Mouse (Mus musculus) heart, postnatal 36 days (tissue): ENCODE measurements around the gene Adat1. TPM values are rescaled to one million over a fixed set of nuclear protein-coding genes. Genes with fewer than 3 reads are reported as not detected.

Experiments
- DNase-seq, 2 experiments: peaks; one replicate each; pipeline ENCODE4 v3.0.0; 2021 to 2022
- intact Hi-C: fragments of 180-260 bp; cut with DNase I; formaldehyde crosslinking; loops from one replicate; pipeline ENCODE4 v1.15.1; 2025
- total RNA-seq, 2 experiments: library from RNA; stranded (reverse); gene quantifications; 2 replicates each; pipeline ENCODE4 v1.2.3; 2021

Adat1 gene
- total RNA-seq, 2 experiments from 2014 or later, result 1.5 to 1.7 TPM

- no peak for DNase-seq
- intact Hi-C loops, result no loop called here
Measured at GRCm38 (mm10) chr8:111974138-111974537, 18.0 kb downstream of the Adat1 start.

DNA sequence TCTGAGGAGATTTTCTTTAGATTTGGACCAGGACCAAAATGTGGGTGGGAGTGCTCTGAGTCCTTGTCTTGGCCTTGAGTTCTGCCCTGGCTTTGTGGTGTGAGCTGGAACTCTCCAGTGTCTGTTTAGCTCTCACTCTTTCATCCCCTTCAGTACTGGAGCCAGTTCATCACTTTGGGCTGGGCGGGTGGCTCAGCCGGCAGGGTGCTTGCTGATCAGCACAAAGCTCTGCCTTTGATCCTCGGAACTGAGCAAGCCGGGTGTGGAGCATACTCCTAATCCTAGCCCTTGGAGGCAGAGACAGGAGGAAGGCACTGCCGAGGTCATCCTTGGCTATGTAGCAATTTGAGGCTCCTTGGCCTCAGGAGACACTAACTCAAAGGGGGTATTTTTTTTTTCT, 23.1 kb downstream of the Adat1 start:
- no peak for DNase-seq
- intact Hi-C loops, result no loop called here

DNA sequence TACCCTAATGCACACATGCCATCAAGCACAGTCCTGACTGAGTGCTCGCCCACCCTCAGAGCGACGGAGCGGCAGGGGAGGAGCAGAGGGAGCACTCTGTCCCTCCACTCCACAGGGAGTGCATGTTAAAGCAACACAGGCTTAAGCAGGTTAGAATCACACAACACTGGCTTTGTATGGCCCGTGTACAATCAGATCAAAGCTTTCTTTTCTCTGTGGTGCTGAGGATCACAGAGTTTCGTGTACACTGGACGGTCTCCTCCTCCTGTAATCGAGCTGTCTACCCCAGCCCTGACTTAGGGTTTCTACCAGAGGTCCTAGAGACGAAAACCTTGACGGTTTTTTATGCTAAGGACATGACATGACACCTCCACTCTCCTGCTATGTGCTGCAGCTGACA, 23.6 kb downstream of the Adat1 start:
- DNase-seq, result no peak
- intact Hi-C loops, result no loop called here

- intact Hi-C loops, result no loop called here
- DNase-seq, result no peak
Measured at GRCm38 (mm10) chr8:111967246-111967870, 24.7 kb downstream of the Adat1 start.

GRCm38 (mm10) chr8:111964849-111965561, 27.1 kb downstream of the Adat1 start:
- intact Hi-C loops, result no loop called here
- no peak for DNase-seq

DNA sequence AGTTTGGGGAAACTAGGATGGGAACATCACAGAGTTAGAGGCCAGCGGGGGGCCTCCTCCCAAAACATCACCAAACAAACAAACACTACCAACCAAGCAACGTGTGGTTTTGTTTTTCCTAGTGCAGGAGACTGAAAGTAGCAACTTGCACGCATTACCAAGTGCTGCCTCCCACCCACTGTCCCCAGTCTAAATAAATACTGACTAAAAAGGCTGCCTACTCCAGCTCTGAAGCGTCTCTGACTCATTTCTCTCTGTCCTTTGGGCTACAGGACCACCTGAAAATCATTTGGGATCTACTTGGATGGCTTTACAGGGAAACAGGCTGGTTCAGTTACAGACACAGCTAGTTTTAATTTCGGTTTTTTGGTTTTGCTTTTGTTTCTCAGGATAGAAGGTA, 27.8 kb downstream of the Adat1 start:
- no peak for DNase-seq
- intact Hi-C loops, result no loop called here

- intact Hi-C loops, result no loop called here
- no peak for DNase-seq
Measured at GRCm38 (mm10) chr8:111963546-111963945, 28.6 kb downstream of the Adat1 start.

- no peak for DNase-seq
- intact Hi-C loops, result no loop called here
Measured at GRCm38 (mm10) chr8:111963091-111963490, 29.0 kb downstream of the Adat1 start.

DNA sequence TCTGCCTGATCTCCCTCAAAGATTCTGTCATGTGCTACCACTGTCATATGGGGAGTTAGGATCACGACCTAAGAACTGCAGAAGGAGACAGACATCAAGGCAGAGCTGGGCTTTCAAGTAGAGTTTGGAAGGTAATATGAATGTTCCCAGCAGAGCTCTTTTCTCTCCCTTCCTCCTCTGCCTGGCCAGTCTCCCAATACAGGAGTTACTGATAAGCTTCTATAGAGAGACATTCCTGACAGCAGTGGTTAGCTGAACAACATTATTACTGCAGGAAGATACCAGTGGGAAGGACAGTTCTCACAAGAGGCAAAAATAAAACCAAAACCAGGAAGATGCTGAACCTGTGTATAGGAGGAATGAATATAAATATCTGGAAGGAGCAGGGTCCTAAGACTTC, 29.5 kb downstream of the Adat1 start:
- intact Hi-C loops, result no loop called here
- no peak for DNase-seq

DNA sequence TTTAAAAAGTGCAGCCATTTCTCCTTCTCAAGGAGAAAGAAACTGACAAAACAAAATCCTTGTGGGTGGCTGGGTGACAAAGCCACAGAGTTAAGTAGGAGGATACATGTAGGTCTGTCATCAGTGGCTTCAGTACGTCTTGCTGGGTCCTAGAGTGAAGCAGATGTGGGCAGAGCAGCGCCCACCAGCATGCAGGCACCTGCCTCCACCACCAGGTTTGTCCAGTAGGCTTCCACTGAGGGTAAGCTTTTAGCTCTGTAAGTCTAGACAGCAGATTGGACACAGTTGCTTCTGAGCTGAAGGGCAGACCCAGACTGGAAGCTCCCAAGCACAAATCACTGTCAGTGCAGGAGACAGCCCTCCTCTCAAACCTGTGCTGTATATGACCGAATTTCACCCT, 30.8 kb downstream of the Adat1 start:
- intact Hi-C loops, result no loop called here
- no peak for DNase-seq

GRCm38 (mm10) chr8:111960591-111961321, 31.3 kb downstream of the Adat1 start:
- DNase-seq, result no peak
- intact Hi-C loops, result no loop called here

GRCm38 (mm10) chr8:111957231-111957630, 34.9 kb downstream of the Adat1 start:
- no peak for DNase-seq
- intact Hi-C loops, result no loop called here

DNA sequence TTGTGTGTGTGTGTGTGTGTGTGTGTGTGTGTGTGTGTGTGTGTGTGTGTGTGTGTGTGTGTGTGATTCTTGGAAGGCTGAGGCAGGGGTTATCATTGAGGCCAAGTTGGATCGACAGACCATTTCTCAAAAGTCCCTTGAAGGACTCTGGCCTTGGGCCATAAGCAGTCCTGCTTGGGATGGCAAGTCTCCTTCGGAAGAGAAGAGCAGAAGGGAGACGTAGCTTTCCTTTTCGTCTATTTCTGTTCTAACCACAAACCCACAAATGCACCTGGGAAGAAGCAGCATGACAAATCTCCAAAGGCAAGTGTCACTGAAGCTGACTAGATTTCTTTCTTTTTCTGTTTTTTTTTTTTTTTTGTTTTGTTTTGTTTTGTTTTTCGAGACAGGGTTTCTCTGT, 36.2 kb downstream of the Adat1 start:
- no peak for DNase-seq
- intact Hi-C loops, result no loop called here

DNA sequence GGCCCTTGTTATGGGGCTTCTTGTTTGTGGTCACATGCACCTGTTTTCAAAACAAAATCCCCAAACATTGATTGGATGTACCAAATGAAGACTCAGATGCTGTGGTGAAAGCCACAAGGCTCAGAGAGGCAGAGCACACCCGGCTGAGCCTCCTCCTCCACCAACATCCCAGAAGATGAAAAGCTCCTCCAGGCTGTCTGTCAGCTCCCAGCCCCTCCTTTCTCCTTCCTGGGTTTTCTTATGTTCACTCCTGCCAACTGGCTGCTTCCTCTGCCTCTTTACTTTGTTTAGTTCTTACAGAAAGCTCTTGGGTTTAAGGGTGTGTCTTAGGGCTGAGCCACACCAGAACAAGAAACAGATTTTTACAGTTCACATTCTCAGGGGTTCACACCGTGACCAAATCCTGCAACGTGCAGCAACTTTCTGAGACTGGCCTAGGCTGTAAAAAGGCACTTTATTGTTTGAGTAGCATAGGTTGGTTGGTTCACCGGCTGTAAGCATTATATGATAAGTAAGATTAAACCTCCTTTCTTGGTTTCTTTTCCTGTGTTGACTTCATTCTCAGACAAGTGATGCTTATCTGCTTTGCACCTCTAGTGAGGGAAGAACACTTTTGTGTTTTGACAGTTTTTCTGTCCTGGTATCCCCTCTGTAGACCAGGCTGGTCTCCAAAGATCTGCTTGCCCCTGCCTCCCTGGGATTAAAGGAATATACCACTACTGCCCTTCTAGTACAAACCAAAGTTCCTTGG, 37.1 kb downstream of the Adat1 start:
- DNase-seq, result no peak

DNA sequence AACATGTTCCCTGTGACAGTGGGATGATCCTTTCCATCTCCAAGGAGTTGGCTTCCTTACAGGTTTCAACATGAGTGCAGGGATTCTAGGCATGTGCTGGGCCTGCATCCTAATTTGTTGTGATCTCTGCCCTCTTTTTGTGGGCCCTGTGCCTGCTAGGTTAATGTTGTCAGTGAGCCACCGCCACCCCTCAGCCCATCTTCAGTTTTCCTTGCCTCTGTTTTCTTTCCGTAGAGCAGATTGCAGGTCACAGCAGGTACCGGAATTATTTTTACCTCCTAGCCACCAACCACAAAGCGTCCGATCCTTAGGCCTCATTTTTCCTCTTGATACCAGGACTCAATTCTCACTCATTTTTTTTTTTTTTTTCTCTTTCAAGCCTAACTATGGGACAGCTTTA, 40.2 kb downstream of the Adat1 start:
- intact Hi-C loops, result no loop called here
- no peak for DNase-seq

More for the DNA sequence above, 37.1 kb downstream of the Adat1 start:
- intact Hi-C loops, result no loop called here

DNA sequence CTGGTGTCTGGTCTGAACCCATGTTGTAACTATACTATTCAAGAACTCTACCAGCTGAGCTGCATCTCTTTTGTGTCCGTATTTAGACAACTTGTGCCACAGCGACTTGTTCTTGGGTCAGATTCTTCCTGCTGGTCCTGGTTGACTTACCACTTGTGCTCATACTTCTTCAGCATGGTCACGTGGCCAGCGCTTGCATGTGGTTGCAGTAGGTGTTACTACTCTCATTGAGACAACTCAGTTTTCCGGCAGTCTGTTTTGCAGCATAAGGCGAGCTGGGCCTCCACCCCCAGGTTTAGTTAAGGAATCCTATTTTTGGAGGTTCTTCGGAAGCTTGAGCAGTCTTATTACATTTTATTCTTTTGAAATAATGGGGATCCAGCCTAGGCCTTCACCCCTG, 40.8 kb downstream of the Adat1 start:
- no peak for DNase-seq
- intact Hi-C loops, result no loop called here

DNA sequence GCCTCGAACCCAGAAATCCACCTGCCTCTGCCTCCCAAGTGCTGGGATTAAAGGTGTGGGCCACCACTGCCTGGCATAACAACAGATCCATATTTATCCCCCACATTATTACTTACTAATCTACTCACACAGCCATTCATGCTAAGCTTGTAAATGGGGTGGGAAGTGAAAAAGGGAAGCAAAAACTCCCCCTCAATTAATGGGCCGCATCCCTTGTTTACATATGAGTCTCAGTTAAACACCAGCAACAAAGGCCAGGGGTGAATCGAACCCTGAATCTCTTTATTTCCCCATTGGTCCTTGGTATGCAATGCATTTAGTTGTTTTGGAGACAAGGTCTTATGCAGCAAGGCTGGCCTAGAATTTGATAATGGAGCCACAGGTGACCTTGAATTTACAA, 41.3 kb downstream of the Adat1 start:
- DNase-seq, result no peak
- intact Hi-C loops, result no loop called here

- DNase-seq, result no peak
- intact Hi-C loops, result no loop called here
Measured at GRCm38 (mm10) chr8:111947954-111948353, 44.1 kb downstream of the Adat1 start.

DNA sequence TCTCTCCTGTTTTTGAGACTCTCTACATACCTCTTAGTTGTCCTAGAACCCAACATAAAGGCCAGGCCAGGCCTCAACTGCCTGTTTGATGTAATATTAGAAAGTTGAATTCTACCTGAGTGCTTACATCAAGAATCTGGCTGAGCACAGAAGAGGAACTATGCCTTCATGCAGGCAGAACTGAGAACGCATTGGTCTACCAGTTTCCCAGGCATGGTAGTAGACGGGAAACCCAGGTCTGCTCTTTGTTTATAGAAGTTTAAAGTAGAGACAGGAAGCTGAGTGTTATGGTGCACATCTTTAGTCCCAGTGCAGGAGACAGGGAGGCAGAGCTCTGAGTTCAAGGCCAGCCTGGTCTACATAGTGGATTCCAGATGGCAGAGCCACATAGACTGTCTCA, 45.0 kb downstream of the Adat1 start:
- intact Hi-C loops, result no loop called here
- DNase-seq, result no peak

GRCm38 (mm10) chr8:111943544-111943943, 48.6 kb downstream of the Adat1 start:
- DNase-seq, result no peak
- intact Hi-C loops, result no loop called here

DNA sequence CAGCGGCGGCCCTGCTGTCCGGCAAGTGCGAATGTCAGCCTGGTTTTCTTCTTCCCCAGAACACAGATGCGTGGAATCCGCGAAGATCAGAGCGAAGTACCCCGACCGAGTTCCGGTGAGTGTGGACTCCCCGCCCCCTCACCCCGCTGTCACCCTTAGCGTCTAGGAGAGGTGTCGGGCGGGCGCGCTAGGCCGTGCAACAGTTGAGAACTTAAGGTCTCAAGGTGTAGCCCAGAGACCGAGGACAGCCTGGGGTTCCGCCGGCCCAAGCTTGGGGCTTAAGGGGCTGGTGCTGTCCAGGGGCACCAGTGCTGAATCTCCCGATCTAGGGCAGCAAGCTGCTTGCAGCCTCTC, 51.0 kb downstream of the Adat1 start:
- intact Hi-C loops, result loop anchor here (2.0 kb wide), 1 partner anchor 50 kb away; no protein-coding TSS in a partner anchor
- DNase-seq, result peak in 1 of 2 experiments; percentile 47
